Mouse (Mus musculus) layer of hippocampus, adult 9-11 months (tissue): ENCODE measurements at regions not wholly inside any gene's neighbourhood (a gene's known extent, or its start where the extent isn't known, plus 50 kb on each side); places are given as distances from the start of the nearest gene placed in this dataset.
A peak's percentile ranks its signal among the peaks of the same experiment; 100 is the strongest.

Source experiments
- DNase-seq: peaks from one replicate; pipeline ENCODE4 v3.0.0; 2022

DNA sequence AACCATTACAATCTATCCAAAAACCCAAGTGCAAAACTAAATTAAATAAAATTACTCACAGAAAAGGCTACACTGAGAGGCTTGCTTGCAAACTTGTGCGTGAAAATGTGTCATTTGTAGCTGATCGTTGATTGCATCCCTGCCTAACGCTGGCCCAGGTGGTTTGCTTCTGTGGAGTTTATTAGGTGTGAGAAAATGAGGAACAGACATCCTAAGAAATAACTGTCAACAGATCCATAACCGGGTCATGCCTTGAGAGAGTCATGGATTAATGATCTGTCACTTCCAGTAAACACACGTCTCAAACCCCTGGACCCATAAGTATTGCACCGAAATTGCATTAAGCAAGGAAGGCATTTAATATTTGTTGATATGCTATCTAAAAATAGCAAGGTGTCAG is 73.4 kb upstream of the Tmem18 start:
- no peak for DNase-seq

GRCm38 (mm10) chr12:30483370-30483769 is 100.9 kb upstream of the Tmem18 start:
- no peak for DNase-seq

DNA sequence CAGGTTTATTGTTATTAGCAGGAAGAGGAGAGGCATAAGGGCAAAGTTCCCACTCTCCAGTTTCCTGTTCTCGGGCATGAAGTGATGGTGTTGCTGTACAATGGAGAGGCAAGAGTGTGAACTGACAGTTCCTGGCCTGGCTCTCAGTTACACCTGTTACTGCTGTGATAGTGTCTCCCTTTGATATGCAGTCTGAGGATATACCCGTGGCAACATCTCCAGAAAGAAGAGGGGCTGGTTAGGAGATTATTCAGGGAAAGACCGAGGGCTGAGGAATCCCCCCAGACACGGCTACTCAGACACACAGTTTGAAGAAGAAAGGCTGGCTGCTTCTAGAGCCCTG is 100.3 kb upstream of the Sntg2 start:
- DNase-seq = no peak

- no peak for DNase-seq
These were observed 99.7 kb upstream of the Sntg2 start for GRCm38 (mm10) chr12:30472743-30473472.

- no peak for DNase-seq
These were observed 94.0 kb upstream of the Sntg2 start for GRCm38 (mm10) chr12:30467186-30467585.

- DNase-seq = no peak
These were observed 77.4 kb upstream of the Sntg2 start for GRCm38 (mm10) chr12:30450614-30451013.

- peak; percentile 16 for DNase-seq
These were observed 61.7 kb upstream of the Sntg2 start for GRCm38 (mm10) chr12:30434892-30435291.

GRCm38 (mm10) chr12:30432861-30433260 is 59.7 kb upstream of the Sntg2 start:
- no peak for DNase-seq

GRCm38 (mm10) chr12:30430641-30431040 is 57.5 kb upstream of the Sntg2 start:
- no peak for DNase-seq

DNA sequence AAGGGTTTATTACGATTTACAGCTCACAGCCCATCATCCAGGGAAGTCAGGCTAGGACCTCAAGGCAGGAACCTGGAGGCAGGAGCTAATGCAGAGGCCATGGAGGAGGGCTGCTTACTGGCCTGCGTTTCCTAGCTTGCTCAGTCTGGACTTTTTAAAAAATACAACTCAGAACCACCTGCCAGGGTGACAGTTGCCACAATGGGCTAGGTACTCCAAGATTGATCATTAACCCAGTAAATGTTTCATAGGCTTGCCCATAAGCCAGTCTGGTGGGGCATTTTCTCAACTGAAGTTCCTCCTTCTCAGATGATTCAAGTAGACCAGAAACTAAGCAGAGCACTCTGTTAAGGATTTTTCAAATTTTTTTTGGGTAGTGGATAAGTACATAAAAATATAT is 52.1 kb upstream of the Sntg2 start:
- no peak for DNase-seq
